Mouse (Mus musculus) brain, embryonic 14.5 days (tissue): ENCODE measurements around the gene Ggact.

Experiments
- CTCF ChIP-seq: fragments of 200-500 bp; IDR thresholded peaks from 2 replicates; pipeline ENCODE4 v1.5.1; 2012; ENCODE audit warnings: inconsistent platforms, mild to moderate bottlenecking, moderate library complexity, borderline replicate concordance; ENCODE audit not compliant: insufficient read depth, insufficient read length; ENCODE audit errors: extremely low read depth
- POLR2A ChIP-seq: fragments of 200-500 bp; IDR thresholded peaks from 2 replicates; pipeline ENCODE4 v1.6.1; 2012; ENCODE audit warnings: mild to moderate bottlenecking, inconsistent platforms, borderline replicate concordance; ENCODE audit not compliant: poor library complexity, insufficient read depth, insufficient read length, severe bottlenecking; ENCODE audit errors: extremely low read depth

- TF ChIP-seq CTCF (no peak), POLR2A (no peak)
Observed at GRCm38 (mm10) chr14:122917676-122918075, 4.1 kb upstream of the Ggact start.
